Mouse (Mus musculus) embryonic stem cell, embryonic (primary cell): ENCODE measurements at regions not wholly inside any gene's neighbourhood (a gene's known extent, or its start where the extent isn't known, plus 50 kb on each side); places are given as distances from the start of the nearest gene placed in this dataset.

Source experiments
- CTCF ChIA-PET, 4 experiments: fragments of 300-600 bp in 2 of 4; fragments of 350-600 bp in 2 of 4; sonication (Branson Sonifier 250); formaldehyde crosslinking; loops; one replicate each; lab custom pipeline; 2022; ENCODE audit warnings: inconsistent platforms in 2 of 4; lab: Charles Lee
- POLR2A ChIA-PET, 4 experiments: fragments of 300-600 bp in 2 of 4; fragments of 350-600 bp in 2 of 4; sonication (Branson Sonifier 250); formaldehyde crosslinking; loops; one replicate each; lab custom pipeline; 2022; ENCODE audit warnings: antibody characterized with exemption in 4 of 4, inconsistent platforms in 1 of 4; lab: Charles Lee

GRCm38 (mm10) chr5:47115882-47116281, 867.1 kb upstream of the Slit2 start:
- POLR2A ChIA-PET, result no interaction called here
- CTCF ChIA-PET, result no interaction called here

GRCm38 (mm10) chr5:47095703-47096102, 887.2 kb upstream of the Slit2 start:
- CTCF ChIA-PET, result no interaction called here
- POLR2A ChIA-PET, result no interaction called here

- POLR2A ChIA-PET, result interaction anchor here in 1 of 4 experiments (0.7 kb wide), 1 partner anchor 352 kb away, joined by 3 read pairs; no protein-coding TSS in a partner anchor
Observed at GRCm38 (mm10) chr5:47052942-47053341, 930.0 kb upstream of the Slit2 start.

GRCm38 (mm10) chr5:47036752-47037151, 946.2 kb upstream of the Slit2 start:
- ChIA-PET POLR2A (no interaction called here), CTCF (no interaction called here)

More at GRCm38 (mm10) chr5:47052942-47053341, 930.0 kb upstream of the Slit2 start:
- CTCF ChIA-PET, result interaction anchor here in 1 of 4 experiments (0.5 kb wide), 1 partner anchor 1828 kb away, joined by 3 read pairs; no protein-coding TSS in a partner anchor

- ChIA-PET POLR2A (no interaction called here), CTCF (no interaction called here)
Observed at GRCm38 (mm10) chr5:47034021-47034420, 948.9 kb upstream of the Slit2 start.

GRCm38 (mm10) chr5:47014351-47014750, 968.6 kb upstream of the Slit2 start:
- POLR2A ChIA-PET, result no interaction called here

GRCm38 (mm10) chr5:46992557-46992956, 990.4 kb upstream of the Slit2 start:
- POLR2A ChIA-PET, result no interaction called here
- CTCF ChIA-PET, result no interaction called here

More at GRCm38 (mm10) chr5:47014351-47014750, 968.6 kb upstream of the Slit2 start:
- CTCF ChIA-PET, result no interaction called here

GRCm38 (mm10) chr5:46986519-46986918, 996.4 kb upstream of the Slit2 start:
- CTCF ChIA-PET, result no interaction called here
- POLR2A ChIA-PET, result no interaction called here

GRCm38 (mm10) chr5:46980326-46980725, 1002.6 kb upstream of the Slit2 start:
- ChIA-PET CTCF (interaction anchor here in 2 of 4 experiments (0.7 kb wide), 2 partner anchors 225 to 308 kb away, joined by 3 to 4 read pairs; no protein-coding TSS in a partner anchor), POLR2A (no interaction called here)

- POLR2A ChIA-PET, result interaction anchor here in 1 of 4 experiments (0.6 kb wide), 1 partner anchor 130 kb away, joined by 3 read pairs; no protein-coding TSS in a partner anchor
- CTCF ChIA-PET, result interaction anchor here in 1 of 4 experiments (0.7 kb wide), 1 partner anchor 1233 kb away, joined by 3 read pairs; no protein-coding TSS in a partner anchor
Observed at GRCm38 (mm10) chr5:46968870-46969436, 1014.0 kb upstream of the Slit2 start.

GRCm38 (mm10) chr5:46960749-46961148, 1022.2 kb upstream of the Slit2 start:
- CTCF ChIA-PET, result no interaction called here
- POLR2A ChIA-PET, result no interaction called here

GRCm38 (mm10) chr5:46926324-46926723, 1056.6 kb upstream of the Slit2 start:
- ChIA-PET CTCF (no interaction called here), POLR2A (no interaction called here)

- POLR2A ChIA-PET, result no interaction called here
- CTCF ChIA-PET, result no interaction called here
Observed at GRCm38 (mm10) chr5:46901909-46902308, 1044.5 kb upstream of the Lcorl start.

GRCm38 (mm10) chr5:46894037-46894436, 1036.6 kb upstream of the Lcorl start:
- POLR2A ChIA-PET, result no interaction called here
- CTCF ChIA-PET, result no interaction called here

- POLR2A ChIA-PET, result interaction anchor here in 1 of 4 experiments (0.6 kb wide), 1 partner anchor 16 kb away, joined by 3 read pairs; no protein-coding TSS in a partner anchor
- CTCF ChIA-PET, result no interaction called here
Observed at GRCm38 (mm10) chr5:46883956-46884355, 1026.5 kb upstream of the Lcorl start.

GRCm38 (mm10) chr5:46856837-46857236, 999.4 kb upstream of the Lcorl start:
- ChIA-PET POLR2A (interaction anchor here in 1 of 4 experiments (0.5 kb wide), 1 partner anchor 16 kb away, joined by 4 read pairs; no protein-coding TSS in a partner anchor), CTCF (no interaction called here)

GRCm38 (mm10) chr5:46845175-46845574, 987.8 kb upstream of the Lcorl start:
- ChIA-PET POLR2A (no interaction called here), CTCF (no interaction called here)

- ChIA-PET CTCF (no interaction called here), POLR2A (no interaction called here)
Observed at GRCm38 (mm10) chr5:46836810-46837209, 979.4 kb upstream of the Lcorl start.

- ChIA-PET POLR2A (no interaction called here), CTCF (no interaction called here)
Observed at GRCm38 (mm10) chr5:46830797-46831618, 973.6 kb upstream of the Lcorl start.

- CTCF ChIA-PET, result no interaction called here
- POLR2A ChIA-PET, result no interaction called here
Observed at GRCm38 (mm10) chr5:46830114-46830513, 972.7 kb upstream of the Lcorl start.
